Mouse (Mus musculus) left cerebral cortex, postnatal 14 days (tissue): Measurements from ENCODE around the gene Gzmg. TPM values are rescaled to one million over a fixed set of nuclear protein-coding genes. Genes with fewer than 3 reads are reported as not detected.

Experiments
- total RNA-seq, 2 experiments: library from RNA; stranded (reverse); gene quantifications; 2 replicates each; pipeline ENCODE4 v1.2.3; 2021

Gene Gzmg
- total RNA-seq, 2 experiments from 2014 or later = not detected

Other genes starting within 250 kb of the Gzmg start
- gene Cma1, start 214.9 kb downstream of the Gzmg start, total RNA-seq = not detected
- not detected for gene Cma2, start 208.6 kb downstream of the Gzmg start, total RNA-seq
- not detected for gene Mcpt1, start 141.6 kb downstream of the Gzmg start, total RNA-seq
- not detected for gene Mcpt9, start 129.1 kb downstream of the Gzmg start, total RNA-seq
- not detected for gene Mcpt2, start 117.5 kb downstream of the Gzmg start, total RNA-seq
- not detected for gene Mcpt4, start 97.3 kb downstream of the Gzmg start, total RNA-seq
- not detected for gene Mcpt8, start 74.3 kb downstream of the Gzmg start, total RNA-seq
- gene Ctsg, start 57.0 kb downstream of the Gzmg start, total RNA-seq = not detected
- gene Gzme, start 39.0 kb downstream of the Gzmg start, total RNA-seq = not detected
- gene Gzmd, start 27.0 kb downstream of the Gzmg start, total RNA-seq = not detected
- gene Gzmn, start 15.0 kb upstream of the Gzmg start, total RNA-seq = not detected
- not detected for gene Gzmf, start 51.8 kb upstream of the Gzmg start, total RNA-seq
- gene Gzmc, start 75.1 kb upstream of the Gzmg start, total RNA-seq = not detected
- gene Gzmb, start 102.7 kb upstream of the Gzmg start, total RNA-seq = not detected
- under 1 TPM; 0.19 to 0.24 TPM for gene Atp12a, start 205.5 kb upstream of the Gzmg start, total RNA-seq
- gene Rnf17, start 243.0 kb upstream of the Gzmg start, total RNA-seq = 1 to 10 TPM in 1 of 2 experiments, under 1 TPM in 1; 0.47 to 1.0 TPM